Mouse (Mus musculus): ENCODE data around the gene Sh2d3c. TPM values are rescaled to one million over a fixed set of nuclear protein-coding genes. Genes with fewer than 3 reads are reported as not detected.

The Sh2d3c gene
- polyA plus RNA-seq, 1 experiment from 2014 or later, result 39.1 TPM

GRCm38 (mm10) chr2:32704021-32704421 is 16.8 kb upstream of the Sh2d3c start, which contains the start of gene Fpgs:
Fpgs (minus strand) TSS chr2:32704145.
- Histone ChIP-seq H3K4me3 (no peak within 1 kb of the TSS), H3K4me1 (replicated peaks) (no peaks in the 10 kb centered on the region; the same call in 1 of the 2 replicates), H3K9me3 (no peaks in the 10 kb centered on the region), H3K27ac (no peak within 1 kb of the TSS), H3K36me3 (peaks cover 71% of the 10 kb centered on the region), H3K27me3 (ENCODE audit: insufficient read depth, poor library complexity, severe bottlenecking) (no peaks in the 10 kb centered on the region)
- DNase-seq (ENCODE audit: low spot score), result no peak
- WGBS, result 79% methylated on average over 2 of the region's 2 CpGs

- Histone ChIP-seq H3K27me3 (ENCODE audit: insufficient read depth, poor library complexity, severe bottlenecking) (no peaks in the 10 kb centered on the region), H3K9me3 (no peaks in the 10 kb centered on the region), H3K4me3 (no peak overlapping the region), H3K36me3 (peaks cover 81% of the 10 kb centered on the region), H3K27ac (no peak overlapping the region), H3K4me1 (replicated peaks) (no peaks in the 10 kb centered on the region; the same call in 1 of the 2 replicates)
- 93% methylated on average over 7 of the region's 7 CpGs for WGBS
- DNase-seq (ENCODE audit: low spot score), result no peak
These were observed 15.8 kb upstream of the Sh2d3c start for GRCm38 (mm10) chr2:32705018-32705417.

- Histone ChIP-seq H3K36me3 (peaks cover 95% of the 10 kb centered on the region), H3K9me3 (no peaks in the 10 kb centered on the region), H3K27me3 (ENCODE audit: insufficient read depth, poor library complexity, severe bottlenecking) (no peaks in the 10 kb centered on the region), H3K27ac (no peak overlapping the region), H3K4me3 (no peak overlapping the region), H3K4me1 (replicated peaks) (peaks cover 9% of the 10 kb centered on the region)
- WGBS, result 94% methylated on average over 6 of the region's 6 CpGs
- no peak for DNase-seq (ENCODE audit: low spot score)
These were observed 13.9 kb upstream of the Sh2d3c start for GRCm38 (mm10) chr2:32706971-32707370.

- H3K36me3 ChIP-seq, result peaks cover 78% of the 10 kb centered on the region
- H3K9me3 ChIP-seq, result no peaks in the 10 kb centered on the region
- H3K4me1 ChIP-seq (replicated peaks), result peaks cover 21% of the 10 kb centered on the region
- DNase-seq (ENCODE audit: low spot score), result peak; percentile 71
- WGBS, result 53% methylated on average over 3 of the region's 3 CpGs
- H3K27ac ChIP-seq, result no peak overlapping the region
- H3K4me3 ChIP-seq, result no peak overlapping the region
- no peaks in the 10 kb centered on the region for H3K27me3 ChIP-seq (ENCODE audit: insufficient read depth, poor library complexity, severe bottlenecking)
These were observed 12.2 kb upstream of the Sh2d3c start for GRCm38 (mm10) chr2:32708643-32709042.

- no peak overlapping the region for H3K27ac ChIP-seq
- no peaks in the 10 kb centered on the region for H3K27me3 ChIP-seq (ENCODE audit: insufficient read depth, poor library complexity, severe bottlenecking)
- no peaks in the 10 kb centered on the region for H3K9me3 ChIP-seq
- DNase-seq (ENCODE audit: low spot score), result no peak
- peaks cover 31% of the 10 kb centered on the region for H3K4me1 ChIP-seq (replicated peaks)
- peaks cover 68% of the 10 kb centered on the region for H3K36me3 ChIP-seq
- WGBS, result 93% methylated on average over 20 of the region's 20 CpGs
- no peak overlapping the region for H3K4me3 ChIP-seq
These were observed 11.2 kb upstream of the Sh2d3c start for GRCm38 (mm10) chr2:32709521-32710137.

GRCm38 (mm10) chr2:32710425-32710824 is 10.4 kb upstream of the Sh2d3c start:
- peaks cover 60% of the 10 kb centered on the region for H3K36me3 ChIP-seq
- 88% methylated on average over 5 of the region's 5 CpGs for WGBS
- no peak for DNase-seq (ENCODE audit: low spot score)
- no peaks in the 10 kb centered on the region for H3K9me3 ChIP-seq
- no peak overlapping the region for H3K27ac ChIP-seq
- no peak overlapping the region for H3K4me3 ChIP-seq
- H3K4me1 ChIP-seq (replicated peaks), result peaks cover 37% of the 10 kb centered on the region
- no peaks in the 10 kb centered on the region for H3K27me3 ChIP-seq (ENCODE audit: insufficient read depth, poor library complexity, severe bottlenecking)

GRCm38 (mm10) chr2:32711301-32712056 is 9.4 kb upstream of the Sh2d3c start:
- peak overlapping the region; percentile 97 for H3K4me3 ChIP-seq
- 30% methylated on average over 9 of the region's 9 CpGs for WGBS
- no peaks in the 10 kb centered on the region for H3K27me3 ChIP-seq (ENCODE audit: insufficient read depth, poor library complexity, severe bottlenecking)
- peaks cover 37% of the 10 kb centered on the region for H3K4me1 ChIP-seq (replicated peaks)
- DNase-seq (ENCODE audit: low spot score), result no peak
- H3K9me3 ChIP-seq, result no peaks in the 10 kb centered on the region
- H3K27ac ChIP-seq, result peak overlapping the region; percentile 98
- H3K36me3 ChIP-seq, result peaks cover 50% of the 10 kb centered on the region

GRCm38 (mm10) chr2:32712108-32712551 is 8.7 kb upstream of the Sh2d3c start:
- peaks cover 43% of the 10 kb centered on the region for H3K36me3 ChIP-seq
- peaks cover 37% of the 10 kb centered on the region for H3K4me1 ChIP-seq (replicated peaks)
- H3K9me3 ChIP-seq, result 0 out of 2 replicates have a peak, but pooled peaks cover 2% of the 10 kb centered on the region
- peak overlapping the region; percentile 98 for H3K27ac ChIP-seq
- peak overlapping the region; percentile 97 for H3K4me3 ChIP-seq
- WGBS, result under 1% methylated on average over 41 of the region's 41 CpGs
- H3K27me3 ChIP-seq (ENCODE audit: insufficient read depth, poor library complexity, severe bottlenecking), result no peaks in the 10 kb centered on the region
- peak; percentile 60 for DNase-seq (ENCODE audit: low spot score)

GRCm38 (mm10) chr2:32712586-32712933 is 8.3 kb upstream of the Sh2d3c start:
- peaks cover 37% of the 10 kb centered on the region for H3K4me1 ChIP-seq (replicated peaks)
- WGBS, result under 1% methylated on average over 44 of the region's 44 CpGs
- peak; percentile 94 for DNase-seq (ENCODE audit: low spot score)

GRCm38 (mm10) chr2:32712934-32713817 is 7.7 kb upstream of the Sh2d3c start, which contains the start of gene Cdk9:
Cdk9 (minus strand) TSS chr2:32713076.
- Histone ChIP-seq H3K9me3 (0 out of 2 replicates have a peak, but pooled peaks cover 3% of the 10 kb centered on the region), H3K4me1 (replicated peaks) (peaks cover 37% of the 10 kb centered on the region)

More at GRCm38 (mm10) chr2:32712586-32712933, 8.3 kb upstream of the Sh2d3c start:
- Histone ChIP-seq H3K27ac (peak overlapping the region; percentile 98), H3K4me3 (peak overlapping the region; percentile 97), H3K9me3 (0 out of 2 replicates have a peak, but pooled peaks cover 3% of the 10 kb centered on the region), H3K27me3 (ENCODE audit: insufficient read depth, poor library complexity, severe bottlenecking) (no peaks in the 10 kb centered on the region), H3K36me3 (peaks cover 39% of the 10 kb centered on the region)

GRCm38 (mm10) chr2:32714117-32714986 is 6.5 kb upstream of the Sh2d3c start:
- peaks cover 21% of the 10 kb centered on the region for H3K36me3 ChIP-seq
- 0 out of 2 replicates have a peak, but pooled peaks cover 3% of the 10 kb centered on the region for H3K9me3 ChIP-seq
- no peak for DNase-seq (ENCODE audit: low spot score)
- H3K27ac ChIP-seq, result peak overlapping the region; percentile 98
- peak overlapping the region; percentile 97 for H3K4me3 ChIP-seq
- H3K4me1 ChIP-seq (replicated peaks), result peaks cover 46% of the 10 kb centered on the region
- no peaks in the 10 kb centered on the region for H3K27me3 ChIP-seq (ENCODE audit: insufficient read depth, poor library complexity, severe bottlenecking)
- 64% methylated on average over 11 of the region's 11 CpGs for WGBS

More at GRCm38 (mm10) chr2:32712934-32713817, 7.7 kb upstream of the Sh2d3c start, which contains the start of gene Cdk9:
- peaks cover 33% of the 10 kb centered on the region for H3K36me3 ChIP-seq
- peak within 1 kb of the TSS; percentile 98 for H3K27ac ChIP-seq
- H3K27me3 ChIP-seq (ENCODE audit: insufficient read depth, poor library complexity, severe bottlenecking), result no peaks in the 10 kb centered on the region
- DNase-seq (ENCODE audit: low spot score), result peak; percentile 94
- WGBS, result under 1% methylated on average over 67 of the region's 79 CpGs
- peak within 1 kb of the TSS; percentile 97 for H3K4me3 ChIP-seq

Data from hindbrain, embryonic 10.5 days (tissue).